Mouse (Mus musculus) limb, embryonic 11.5 days (tissue): Measurements from ENCODE around the gene Mrc1. TPM values are rescaled to one million over a fixed set of nuclear protein-coding genes. Genes with fewer than 3 reads are reported as not detected.

Experiments used
- ATAC-seq: fragments of 200-750 bp; cut with Nextera tagmentation; 2 replicates; pipeline ENCODE4 v1.8.0; 2017; ENCODE audit warnings: low read depth; ENCODE audit not compliant: insufficient number of reproducible peaks, low FRiP score, low TSS enrichment
- DNase-seq: peaks from one replicate; pipeline ENCODE4 v3.0.0-alpha.2; 2015; ENCODE audit warnings: low spot score
- H3K27ac ChIP-seq: fragments of 300-500 bp; sonication (generic); replicated peaks from 2 replicates; pipeline ENCODE4 v1.5.1; 2014; ENCODE audit warnings: low read depth, mild to moderate bottlenecking, low read length
- H3K27me3 ChIP-seq: fragments of 300-500 bp; sonication (generic); 2 replicates; pipeline ENCODE4 v1.6.1; 2014; ENCODE audit warnings: mild to moderate bottlenecking, low read length, mixed read lengths; ENCODE audit not compliant: control insufficient read depth, insufficient read depth
- H3K36me3 ChIP-seq: fragments of 300-500 bp; sonication (generic); 2 replicates; pipeline ENCODE4 v1.6.1; 2014; ENCODE audit warnings: mild to moderate bottlenecking, low read length, moderate library complexity, mixed read lengths; ENCODE audit not compliant: control insufficient read depth, insufficient read depth
- H3K4me1 ChIP-seq: fragments of 300-500 bp; sonication (generic); 2 replicates; pipeline ENCODE4 v1.6.1; 2014; ENCODE audit warnings: low read length, mixed read lengths; ENCODE audit not compliant: control insufficient read depth, insufficient read depth
- H3K4me2 ChIP-seq: fragments of 300-500 bp; sonication (generic); 2 replicates; pipeline ENCODE4 v1.6.1; 2014; ENCODE audit warnings: low read depth, mild to moderate bottlenecking, moderate library complexity; ENCODE audit not compliant: severe bottlenecking
- H3K4me3 ChIP-seq: fragments of 300-500 bp; sonication (generic); 2 replicates; pipeline ENCODE4 v1.5.1; 2014; ENCODE audit warnings: low read depth, low read length
- H3K9ac ChIP-seq: fragments of 300-500 bp; sonication (generic); 2 replicates; pipeline ENCODE4 v1.6.1; 2014; ENCODE audit warnings: mild to moderate bottlenecking, low read length
- H3K9me3 ChIP-seq: fragments of 300-500 bp; sonication (generic); 2 replicates; pipeline ENCODE4 v1.6.1; 2016; ENCODE audit warnings: low read length; ENCODE audit not compliant: control insufficient read depth
- WGBS: fragments of 180-500 bp; shearing (Covaris S2); extraction: QIAGEN DNeasy Blood & Tissue Kit; methylation state at CpG from one replicate; pipeline ENCODE4 v1.1.7; 2014; 5-methylcytosine and 5-hydroxymethylcytosine counted together
- polyA plus RNA-seq: library from polyadenylated mRNA; unstranded; fragments of >200 nt; fragmentation: Nextera tagmentation; extraction: Ambion mirVana; gene quantifications from 2 replicates; pipeline ENCODE4 v1.2.1, GENCODE M21; 2014

The Mrc1 gene
- polyA plus RNA-seq, 1 experiment from 2014 or later: 1.8 TPM

GRCm38 (mm10) chr2:14251938-14252337, 22.7 kb downstream of the Mrc1 start:
- DNase-seq: no peak
- H3K4me3 ChIP-seq: no peak overlapping the region
- H3K9me3 ChIP-seq: no peaks in the 10 kb centered on the region
- WGBS: 85% methylated on average over 3 of the region's 3 CpGs
- ATAC-seq: no peak
- no peaks in the 10 kb centered on the region for H3K4me1 ChIP-seq
- no peaks in the 10 kb centered on the region for H3K27me3 ChIP-seq
- no peak overlapping the region for H3K4me2 ChIP-seq
- H3K27ac ChIP-seq: no peak overlapping the region
- H3K36me3 ChIP-seq: no peaks in the 10 kb centered on the region
- H3K9ac ChIP-seq: no peak overlapping the region

- DNase-seq: no peak
- Histone ChIP-seq H3K9ac (no peak overlapping the region), H3K27me3 (no peaks in the 10 kb centered on the region), H3K27ac (no peak overlapping the region), H3K4me3 (no peak overlapping the region), H3K9me3 (no peaks in the 10 kb centered on the region), H3K36me3 (no peaks in the 10 kb centered on the region), H3K4me1 (no peaks in the 10 kb centered on the region), H3K4me2 (no peak overlapping the region)
- ATAC-seq: no peak
Measured at GRCm38 (mm10) chr2:14258345-14258850, 29.2 kb downstream of the Mrc1 start.

GRCm38 (mm10) chr2:14262090-14262489, 32.9 kb downstream of the Mrc1 start:
- no peak for ATAC-seq
- WGBS: 91% methylated on average over 1 of the region's 1 CpGs

DNA sequence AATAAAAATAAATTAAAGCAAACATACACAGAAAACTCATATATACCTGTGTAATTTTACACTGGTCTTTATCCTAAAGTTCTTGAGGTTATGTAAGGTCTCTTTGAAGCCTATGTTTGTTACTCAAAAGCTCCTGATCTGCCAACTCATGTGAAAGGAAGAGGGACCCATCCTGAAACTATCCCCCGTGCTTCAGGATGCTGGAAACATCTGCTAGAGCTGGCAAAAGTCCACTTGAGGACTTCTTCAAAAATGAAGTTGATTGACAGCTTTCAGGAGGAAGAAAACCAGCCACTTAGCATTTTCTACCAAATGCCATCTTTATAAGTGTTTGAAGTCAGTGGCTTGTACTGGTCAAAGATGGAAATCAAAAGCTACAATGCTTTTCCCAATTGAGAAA, 40.0 kb downstream of the Mrc1 start:
- Histone ChIP-seq H3K9ac (no peak overlapping the region), H3K9me3 (no peaks in the 10 kb centered on the region), H3K4me1 (no peaks in the 10 kb centered on the region), H3K4me3 (no peak overlapping the region), H3K36me3 (no peaks in the 10 kb centered on the region), H3K27ac (no peak overlapping the region), H3K4me2 (no peak overlapping the region), H3K27me3 (no peaks in the 10 kb centered on the region)
- no peak for DNase-seq
- no peak for ATAC-seq
- 76% methylated on average over 1 of the region's 1 CpGs for WGBS

More at GRCm38 (mm10) chr2:14262090-14262489, 32.9 kb downstream of the Mrc1 start:
- Histone ChIP-seq H3K4me1 (no peaks in the 10 kb centered on the region), H3K9ac (no peak overlapping the region), H3K4me3 (no peak overlapping the region), H3K9me3 (no peaks in the 10 kb centered on the region), H3K27ac (no peak overlapping the region), H3K36me3 (no peaks in the 10 kb centered on the region), H3K4me2 (no peak overlapping the region), H3K27me3 (no peaks in the 10 kb centered on the region)
- no peak for DNase-seq

GRCm38 (mm10) chr2:14272088-14272487, 42.9 kb downstream of the Mrc1 start:
- H3K27ac ChIP-seq: no peak overlapping the region
- H3K4me3 ChIP-seq: no peak overlapping the region
- H3K36me3 ChIP-seq: no peaks in the 10 kb centered on the region
- no peak for ATAC-seq
- no peaks in the 10 kb centered on the region for H3K4me1 ChIP-seq
- H3K27me3 ChIP-seq: no peaks in the 10 kb centered on the region
- H3K9ac ChIP-seq: no peak overlapping the region
- DNase-seq: no peak
- WGBS: 92% methylated on average over 1 of the region's 1 CpGs
- H3K4me2 ChIP-seq: no peak overlapping the region
- no peaks in the 10 kb centered on the region for H3K9me3 ChIP-seq

GRCm38 (mm10) chr2:14275796-14276195, 46.6 kb downstream of the Mrc1 start:
- no peaks in the 10 kb centered on the region for H3K9me3 ChIP-seq
- no peak overlapping the region for H3K4me2 ChIP-seq
- no peaks in the 10 kb centered on the region for H3K27me3 ChIP-seq
- H3K9ac ChIP-seq: no peak overlapping the region
- H3K4me1 ChIP-seq: no peaks in the 10 kb centered on the region
- no peaks in the 10 kb centered on the region for H3K36me3 ChIP-seq
- no peak overlapping the region for H3K27ac ChIP-seq
- no peak for ATAC-seq
- H3K4me3 ChIP-seq: no peak overlapping the region
- DNase-seq: no peak
- WGBS: 72% methylated on average over 5 of the region's 5 CpGs

DNA sequence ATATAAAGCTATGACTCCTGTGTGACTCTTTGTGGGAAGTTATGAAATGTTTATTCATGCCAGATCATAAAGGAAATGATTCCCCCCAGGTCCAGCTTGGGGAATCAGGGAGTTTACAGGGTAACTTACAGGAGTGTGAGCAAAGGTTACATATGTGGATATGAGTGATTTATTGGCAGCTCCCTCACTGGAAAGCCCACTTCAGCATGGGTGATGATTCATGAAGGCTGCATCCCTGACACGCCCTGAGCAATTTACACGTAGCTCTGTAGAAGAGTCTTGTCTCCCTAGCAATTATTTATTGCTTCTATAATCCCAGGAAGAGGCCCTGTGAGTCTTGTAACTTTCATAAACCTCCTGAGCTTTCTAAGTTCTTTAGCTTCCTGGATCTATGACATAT, 50.1 kb downstream of the Mrc1 start:
- H3K4me1 ChIP-seq: no peaks in the 10 kb centered on the region
- 46% methylated on average over 2 of the region's 2 CpGs for WGBS
- no peak overlapping the region for H3K9ac ChIP-seq
- no peak overlapping the region for H3K4me2 ChIP-seq
- no peak overlapping the region for H3K27ac ChIP-seq
- ATAC-seq (no peak), DNase-seq (no peak)
- H3K36me3 ChIP-seq: no peaks in the 10 kb centered on the region
- no peak overlapping the region for H3K4me3 ChIP-seq
- no peaks in the 10 kb centered on the region for H3K9me3 ChIP-seq
- no peaks in the 10 kb centered on the region for H3K27me3 ChIP-seq

DNA sequence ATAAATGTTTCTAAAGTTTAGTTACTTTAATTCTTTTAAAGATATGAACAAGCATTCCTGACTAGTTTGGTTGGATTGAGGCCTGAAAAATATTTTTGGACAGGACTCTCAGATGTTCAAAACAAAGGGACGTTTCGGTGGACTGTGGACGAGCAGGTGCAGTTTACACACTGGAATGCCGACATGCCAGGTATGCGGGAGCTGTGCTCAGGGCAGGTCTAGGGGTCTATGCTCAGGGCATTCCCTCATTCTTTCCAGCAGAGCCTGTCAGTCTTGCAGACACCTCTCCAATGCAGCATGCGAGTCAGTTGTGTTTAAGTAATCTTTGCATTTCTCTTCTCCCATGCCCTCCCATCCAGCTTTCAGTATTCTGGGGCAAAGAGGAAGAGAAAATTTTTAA, 50.6 kb downstream of the Mrc1 start:
- DNase-seq (no peak), ATAC-seq (no peak)
- Histone ChIP-seq H3K4me3 (no peak overlapping the region), H3K27ac (no peak overlapping the region), H3K36me3 (no peaks in the 10 kb centered on the region), H3K27me3 (no peaks in the 10 kb centered on the region), H3K9me3 (no peaks in the 10 kb centered on the region), H3K4me2 (no peak overlapping the region), H3K9ac (no peak overlapping the region), H3K4me1 (no peaks in the 10 kb centered on the region)
- 86% methylated on average over 6 of the region's 6 CpGs for WGBS

DNA sequence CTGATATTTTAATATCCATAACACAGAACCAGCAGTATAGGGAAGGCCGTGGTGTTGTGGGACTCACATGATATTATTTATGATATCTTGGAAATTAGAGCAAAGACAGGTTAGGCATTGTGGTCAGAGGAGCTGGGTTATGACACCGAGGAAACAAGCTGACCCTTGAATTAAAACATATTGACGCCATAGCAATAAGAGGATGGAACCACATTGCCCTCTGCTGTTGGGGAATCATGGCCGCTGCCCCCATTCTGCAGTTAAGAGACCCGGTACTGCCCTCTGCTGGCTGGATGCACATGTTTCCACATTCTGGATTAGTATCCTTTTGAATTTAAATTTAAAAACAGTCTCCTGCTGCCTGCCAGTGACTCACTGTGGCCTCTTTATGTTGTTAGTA, 66.1 kb downstream of the Mrc1 start:
- H3K27me3 ChIP-seq: no peaks in the 10 kb centered on the region
- no peak overlapping the region for H3K9ac ChIP-seq
- H3K9me3 ChIP-seq: no peaks in the 10 kb centered on the region
- no peak overlapping the region for H3K27ac ChIP-seq
- H3K36me3 ChIP-seq: no peaks in the 10 kb centered on the region
- ATAC-seq (no peak), DNase-seq (peak; percentile 89)
- H3K4me1 ChIP-seq: no peaks in the 10 kb centered on the region
- H3K4me3 ChIP-seq: no peak overlapping the region
- no peak overlapping the region for H3K4me2 ChIP-seq
- WGBS: 51% methylated on average over 5 of the region's 5 CpGs
